Mouse (Mus musculus) myocyte (in vitro differentiated cells): ENCODE data around the gene Tmc6.

Experiments used
- E2F4 ChIP-seq: IDR thresholded peaks from one replicate; pipeline ENCODE4 v1.6.1; 2011; ENCODE audit warnings: mild to moderate bottlenecking, control low read depth, moderate library complexity; ENCODE audit not compliant: insufficient read depth
- MAX ChIP-seq: IDR thresholded peaks from one replicate; pipeline ENCODE4 v1.6.1; 2011; ENCODE audit warnings: low read depth, mild to moderate bottlenecking, control low read depth
- POLR2A ChIP-seq: IDR thresholded peaks from one replicate; pipeline ENCODE4 v1.6.1; 2011; ENCODE audit warnings: low read depth, mild to moderate bottlenecking, control low read depth, moderate library complexity; ENCODE audit not compliant: insufficient read length
- REST ChIP-seq: IDR thresholded peaks from one replicate; pipeline ENCODE4 v1.6.1; 2011; ENCODE audit warnings: mild to moderate bottlenecking, control low read depth, moderate library complexity; ENCODE audit not compliant: insufficient read depth, insufficient read length
- TCF3 ChIP-seq: IDR thresholded peaks from one replicate; pipeline ENCODE4 v1.6.1; 2011; ENCODE audit warnings: low read depth, control low read depth; ENCODE audit not compliant: insufficient read length
- USF1 ChIP-seq: IDR thresholded peaks from one replicate; pipeline ENCODE4 v1.6.1; 2011; ENCODE audit warnings: low read depth, mild to moderate bottlenecking, control low read depth, moderate library complexity

GRCm38 (mm10) chr11:117764319-117764718, 17.7 kb downstream of the Tmc6 start:
- TF ChIP-seq POLR2A (no peak), MAX (no peak), USF1 (no peak), REST (no peak), TCF3 (no peak), E2F4 (no peak)
